Mouse (Mus musculus): ENCODE measurements at regions not wholly inside any gene's neighbourhood (a gene's known extent, or its start where the extent isn't known, plus 50 kb on each side); places are given as distances from the start of the nearest gene placed in this dataset.

DNA sequence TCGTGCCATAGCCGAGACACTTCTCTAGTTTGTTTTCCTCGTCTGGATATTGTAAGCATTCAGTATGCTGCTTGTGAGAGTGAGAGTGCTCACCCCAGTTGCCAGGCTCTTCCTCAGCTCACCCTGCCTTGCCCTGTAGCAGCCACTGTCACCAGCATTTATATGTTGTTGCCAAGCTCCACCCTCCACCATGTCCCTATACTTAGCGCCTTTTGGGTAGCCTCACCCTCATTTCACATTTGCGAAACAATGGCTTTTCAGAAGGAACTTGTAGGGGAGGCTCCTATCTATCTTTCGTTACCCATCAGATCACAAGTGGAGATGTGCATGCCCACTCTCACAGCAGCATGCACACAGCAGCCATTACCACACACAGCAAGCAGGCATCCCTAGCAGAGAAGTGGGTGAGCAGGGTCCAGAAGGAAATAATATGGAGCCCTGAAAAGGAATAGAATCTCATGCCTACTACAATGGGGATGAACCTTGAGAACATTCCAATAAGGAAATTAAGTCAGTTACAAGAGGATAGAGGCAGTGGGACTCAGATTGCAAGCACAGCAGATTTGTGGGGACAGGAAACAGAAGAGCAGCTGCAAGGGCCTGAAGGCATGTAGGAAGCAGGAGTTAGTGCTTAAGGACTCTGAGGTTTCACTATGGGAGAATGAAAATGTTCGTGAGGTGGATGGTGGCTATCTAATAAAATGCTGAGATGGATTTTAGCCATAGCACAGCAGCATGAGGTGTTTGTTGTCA, 139.8 kb upstream of the Jun start:
- Histone ChIP-seq H3K9ac (ENCODE audit: low read depth, low read length) (no peak overlapping the region), H3K79me2 (ENCODE audit: control insufficient read depth, insufficient read depth, low read length) (no peaks in the 10 kb centered on the region), H3K4me1 (ENCODE audit: control insufficient read depth, insufficient read depth, low read length) (no peaks in the 10 kb centered on the region; the same call in 1 of the 2 replicates), H3K27me3 (ENCODE audit: control insufficient read depth, insufficient read depth, low read length) (no peaks in the 10 kb centered on the region), H3K27ac (replicated peaks; ENCODE audit: insufficient read depth, low read depth, low read length) (no peak overlapping the region), H3K36me3 (ENCODE audit: control insufficient read depth, insufficient read depth, low read length) (no peaks in the 10 kb centered on the region), H3K4me3 (ENCODE audit: insufficient read depth, low read depth, low read length) (no peak overlapping the region)
- DNase-seq (ENCODE audit: extremely low read depth, low read depth, low spot score): no peak
- TF ChIP-seq CTCF (IDR thresholded peaks at IDR 0.05; ENCODE audit: low read depth, low read length) (no peak), POLR2A (IDR thresholded peaks at IDR 0.05; ENCODE audit: extremely low read depth, insufficient read depth, low read length) (no peak)
- 90% methylated on average over 7 of the region's 7 CpGs for WGBS

DNA sequence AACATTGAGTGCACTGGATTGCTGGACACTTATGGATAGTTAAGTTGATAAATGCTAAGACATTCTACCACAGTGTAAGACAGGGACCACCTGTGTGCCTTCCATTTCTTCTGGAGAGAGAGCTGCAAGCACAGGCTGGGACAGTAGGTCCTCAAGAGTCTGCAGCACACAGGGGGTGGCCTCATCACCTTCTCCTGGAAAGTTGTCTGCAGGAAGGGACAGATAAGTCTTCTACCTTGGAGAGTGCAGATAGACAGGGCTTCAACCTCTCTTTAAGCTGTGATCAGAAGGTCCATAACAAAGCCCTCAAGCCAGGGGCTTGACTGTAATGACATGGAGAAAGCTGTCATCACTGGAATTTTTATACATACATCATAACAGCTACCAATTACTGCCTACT, 140.5 kb upstream of the Jun start:
- Histone ChIP-seq H3K79me2 (ENCODE audit: control insufficient read depth, insufficient read depth, low read length) (no peaks in the 10 kb centered on the region), H3K9ac (ENCODE audit: low read depth, low read length) (no peak overlapping the region), H3K36me3 (ENCODE audit: control insufficient read depth, insufficient read depth, low read length) (no peaks in the 10 kb centered on the region), H3K27me3 (ENCODE audit: control insufficient read depth, insufficient read depth, low read length) (no peaks in the 10 kb centered on the region), H3K4me3 (ENCODE audit: insufficient read depth, low read depth, low read length) (no peak overlapping the region), H3K4me1 (ENCODE audit: control insufficient read depth, insufficient read depth, low read length) (no peaks in the 10 kb centered on the region; the same call in 1 of the 2 replicates), H3K27ac (replicated peaks; ENCODE audit: insufficient read depth, low read depth, low read length) (0 out of 2 replicates have a peak overlapping the region, but pooled peaks have one; percentile 13)
- TF ChIP-seq POLR2A (IDR thresholded peaks at IDR 0.05; ENCODE audit: extremely low read depth, insufficient read depth, low read length) (no peak), CTCF (IDR thresholded peaks at IDR 0.05; ENCODE audit: low read depth, low read length) (no peak)
- no peak for DNase-seq (ENCODE audit: extremely low read depth, low read depth, low spot score)

DNA sequence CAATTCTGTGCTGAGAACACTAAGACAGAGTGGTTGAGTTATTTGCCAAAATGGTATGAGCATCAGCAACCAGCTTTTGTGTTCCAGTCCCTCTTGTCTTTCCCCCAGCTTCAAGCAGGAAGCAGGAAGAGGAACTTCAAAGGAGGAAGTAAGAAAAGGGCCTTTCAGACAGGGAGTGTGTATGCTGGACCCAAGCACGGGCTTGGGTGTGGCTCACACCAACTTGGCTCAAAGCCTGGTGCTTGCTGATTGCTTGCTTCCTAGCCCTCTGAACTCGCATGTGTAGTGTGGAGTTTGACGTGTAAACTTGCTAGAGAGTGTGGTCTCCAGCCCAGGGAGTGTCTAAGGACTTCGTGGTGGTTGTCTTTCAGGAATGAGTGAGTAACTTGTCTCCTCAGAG, 141.0 kb upstream of the Jun start:
- Histone ChIP-seq H3K79me2 (ENCODE audit: control insufficient read depth, insufficient read depth, low read length) (no peaks in the 10 kb centered on the region), H3K4me3 (ENCODE audit: insufficient read depth, low read depth, low read length) (no peak overlapping the region), H3K9ac (ENCODE audit: low read depth, low read length) (no peak overlapping the region), H3K4me1 (ENCODE audit: control insufficient read depth, insufficient read depth, low read length) (no peaks in the 10 kb centered on the region; the same call in 1 of the 2 replicates), H3K27ac (replicated peaks; ENCODE audit: insufficient read depth, low read depth, low read length) (no peak overlapping the region), H3K36me3 (ENCODE audit: control insufficient read depth, insufficient read depth, low read length) (no peaks in the 10 kb centered on the region), H3K27me3 (ENCODE audit: control insufficient read depth, insufficient read depth, low read length) (no peaks in the 10 kb centered on the region)
- TF ChIP-seq CTCF (IDR thresholded peaks at IDR 0.05; ENCODE audit: low read depth, low read length) (no peak), POLR2A (IDR thresholded peaks at IDR 0.05; ENCODE audit: extremely low read depth, insufficient read depth, low read length) (no peak)
- WGBS: 33% methylated on average over 4 of the region's 4 CpGs
- peak; percentile 35 for DNase-seq (ENCODE audit: extremely low read depth, low read depth, low spot score)

DNA sequence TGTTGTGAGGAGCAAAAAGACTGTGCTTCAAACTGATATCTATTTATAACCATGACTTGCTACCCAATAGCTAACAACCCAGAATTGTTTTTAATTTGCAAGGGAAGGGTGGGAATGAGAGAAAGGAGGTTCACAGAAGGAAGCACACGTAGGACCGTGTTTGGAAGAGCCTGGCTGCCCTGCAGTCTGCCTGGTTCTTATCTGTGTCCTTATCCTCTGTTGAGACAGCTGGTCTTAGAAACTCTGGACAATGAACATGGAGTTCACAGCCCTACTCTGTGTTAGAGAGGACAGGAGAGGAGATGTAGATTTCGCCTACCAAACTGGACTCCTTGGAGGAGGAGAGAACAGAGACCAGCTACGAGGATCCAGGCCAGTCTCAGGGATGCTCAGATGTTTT, 141.5 kb upstream of the Jun start:
- H3K4me3 ChIP-seq (ENCODE audit: insufficient read depth, low read depth, low read length): no peak overlapping the region
- H3K36me3 ChIP-seq (ENCODE audit: control insufficient read depth, insufficient read depth, low read length): no peaks in the 10 kb centered on the region
- DNase-seq (ENCODE audit: extremely low read depth, low read depth, low spot score): no peak
- no peaks in the 10 kb centered on the region for H3K27me3 ChIP-seq (ENCODE audit: control insufficient read depth, insufficient read depth, low read length)
- TF ChIP-seq POLR2A (IDR thresholded peaks at IDR 0.05; ENCODE audit: extremely low read depth, insufficient read depth, low read length) (no peak), CTCF (IDR thresholded peaks at IDR 0.05; ENCODE audit: low read depth, low read length) (no peak)
- 87% methylated on average over 4 of the region's 4 CpGs for WGBS
- no peaks in the 10 kb centered on the region; the same call in 1 of the 2 replicates for H3K4me1 ChIP-seq (ENCODE audit: control insufficient read depth, insufficient read depth, low read length)
- no peaks in the 10 kb centered on the region for H3K79me2 ChIP-seq (ENCODE audit: control insufficient read depth, insufficient read depth, low read length)
- H3K27ac ChIP-seq (replicated peaks; ENCODE audit: insufficient read depth, low read depth, low read length): no peak overlapping the region
- H3K9ac ChIP-seq (ENCODE audit: low read depth, low read length): no peak overlapping the region

DNA sequence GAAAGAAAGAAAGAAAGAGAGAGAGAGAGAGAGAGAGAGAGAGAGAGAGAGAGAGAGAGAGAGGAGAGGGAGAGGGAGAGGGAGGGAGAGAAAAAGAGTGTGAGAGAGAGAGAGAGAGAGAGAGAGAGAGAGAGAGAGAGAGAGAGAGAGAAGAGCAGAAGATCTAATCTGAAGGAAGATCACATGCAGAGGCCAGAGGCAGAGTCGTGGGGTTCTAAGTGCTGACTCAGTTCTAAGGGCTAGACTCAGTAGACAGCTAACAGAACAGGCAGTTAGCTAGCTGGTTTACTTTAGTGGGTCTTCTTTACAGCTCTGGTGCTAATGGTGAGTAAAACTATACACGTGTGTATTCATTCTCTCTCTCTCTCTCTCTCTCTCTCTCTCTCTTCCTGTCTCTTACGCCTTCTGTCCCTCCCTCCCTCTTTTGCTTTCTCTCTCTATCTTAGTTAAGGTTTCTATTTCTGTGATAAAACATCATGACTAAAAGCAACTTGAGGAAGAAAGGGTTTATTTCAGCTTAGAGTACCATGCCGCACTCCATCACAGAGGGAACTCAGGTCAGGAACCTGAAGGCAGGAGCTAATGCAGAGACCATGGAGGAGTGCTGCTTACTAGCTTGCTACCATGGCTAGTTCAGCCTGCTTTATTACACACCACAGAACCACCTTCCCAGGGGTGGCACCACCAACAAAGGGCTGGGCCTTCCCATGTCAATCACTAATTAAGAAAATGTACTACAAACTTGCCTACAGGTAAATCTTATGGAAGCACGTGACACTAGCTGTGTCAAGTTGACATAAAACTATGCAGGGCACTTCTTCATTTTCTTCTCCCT, 142.8 kb upstream of the Jun start:
- no peaks in the 10 kb centered on the region; the same call in 1 of the 2 replicates for H3K4me1 ChIP-seq (ENCODE audit: control insufficient read depth, insufficient read depth, low read length)
- H3K27me3 ChIP-seq (ENCODE audit: control insufficient read depth, insufficient read depth, low read length): no peaks in the 10 kb centered on the region
- TF ChIP-seq POLR2A (IDR thresholded peaks at IDR 0.05; ENCODE audit: extremely low read depth, insufficient read depth, low read length) (no peak), CTCF (IDR thresholded peaks at IDR 0.05; ENCODE audit: low read depth, low read length) (no peak)
- no peak overlapping the region for H3K27ac ChIP-seq (replicated peaks; ENCODE audit: insufficient read depth, low read depth, low read length)
- H3K4me3 ChIP-seq (ENCODE audit: insufficient read depth, low read depth, low read length): no peak overlapping the region
- H3K9ac ChIP-seq (ENCODE audit: low read depth, low read length): no peak overlapping the region
- no peaks in the 10 kb centered on the region for H3K79me2 ChIP-seq (ENCODE audit: control insufficient read depth, insufficient read depth, low read length)
- WGBS: 77% methylated on average over 5 of the region's 5 CpGs
- no peak for DNase-seq (ENCODE audit: extremely low read depth, low read depth, low spot score)
- H3K36me3 ChIP-seq (ENCODE audit: control insufficient read depth, insufficient read depth, low read length): no peaks in the 10 kb centered on the region

Data from liver, adult 2 months (tissue).